Mouse (Mus musculus): ENCODE results near the gene Iqsec3.

DNA sequence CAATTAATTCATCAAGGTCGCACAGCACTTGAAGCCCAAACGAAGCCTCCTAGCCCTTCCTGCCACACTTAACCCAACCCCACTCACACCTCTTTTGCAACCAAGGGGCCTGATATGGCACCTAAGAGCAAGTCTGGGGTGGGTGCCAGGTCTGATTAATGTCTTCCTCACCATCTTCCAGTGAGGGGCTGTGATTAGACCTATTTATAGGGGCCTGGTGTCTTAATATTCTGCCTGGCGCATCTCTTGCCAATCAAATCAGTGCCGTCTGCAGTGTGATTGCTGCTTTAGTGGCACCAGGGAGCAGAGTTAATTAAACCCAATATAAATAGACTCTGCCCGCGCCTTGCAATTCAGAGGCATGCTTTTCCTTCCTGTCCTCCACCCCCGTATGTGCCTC is 36.4 kb upstream of the Iqsec3 start:
- TF ChIP-seq EP300 (optimal IDR thresholded peaks at IDR 0.05) (no peak), CTCF (IDR thresholded peaks at IDR 0.05; ENCODE audit: low read depth) (no peak)

Measured in stomach, postnatal 0 days (tissue).